Mouse (Mus musculus): ENCODE results near the gene Slc18b1. TPM values are rescaled to one million over a fixed set of nuclear protein-coding genes. Genes with fewer than 3 reads are reported as not detected.

Gene Slc18b1
- polyA plus RNA-seq, 1 experiment from 2014 or later: 13.8 TPM

Other genes with a start within 250 kb of the Slc18b1 start
- gene Rps12, start 9.7 kb upstream of the Slc18b1 start, polyA plus RNA-seq (2016; fragmentation: Nextera tagmentation; extraction: Ambion mirVana): 146 and 189 TPM in 2 replicates
- not detected in 2 replicates for gene Vnn3, start 54.5 kb downstream of the Slc18b1 start, polyA plus RNA-seq (2016; fragmentation: Nextera tagmentation; extraction: Ambion mirVana)
- 0.43 and 0.68 TPM in 2 replicates for gene Vnn1, start 97.7 kb downstream of the Slc18b1 start, polyA plus RNA-seq (2016; fragmentation: Nextera tagmentation; extraction: Ambion mirVana)
- not detected in 2 replicates for gene Taar1, start 123.4 kb downstream of the Slc18b1 start, polyA plus RNA-seq (2016; fragmentation: Nextera tagmentation; extraction: Ambion mirVana)
- not detected in 2 replicates for gene Taar2, start 141.6 kb downstream of the Slc18b1 start, polyA plus RNA-seq (2016; fragmentation: Nextera tagmentation; extraction: Ambion mirVana)
- gene Taar3, start 152.6 kb downstream of the Slc18b1 start, polyA plus RNA-seq (2016; fragmentation: Nextera tagmentation; extraction: Ambion mirVana): not detected in 2 replicates
- gene Taar4, start 163.5 kb downstream of the Slc18b1 start, polyA plus RNA-seq (2016; fragmentation: Nextera tagmentation; extraction: Ambion mirVana): not detected in 2 replicates
- not detected in 2 replicates for gene Taar5, start 173.7 kb downstream of the Slc18b1 start, polyA plus RNA-seq (2016; fragmentation: Nextera tagmentation; extraction: Ambion mirVana)
- not detected in 2 replicates for gene Taar6, start 188.7 kb downstream of the Slc18b1 start, polyA plus RNA-seq (2016; fragmentation: Nextera tagmentation; extraction: Ambion mirVana)
- gene Taar7a, start 196.5 kb downstream of the Slc18b1 start, polyA plus RNA-seq (2016; fragmentation: Nextera tagmentation; extraction: Ambion mirVana): not detected in 2 replicates
- not detected in 2 replicates for gene Taar7b, start 203.0 kb downstream of the Slc18b1 start, polyA plus RNA-seq (2016; fragmentation: Nextera tagmentation; extraction: Ambion mirVana)
- not detected in 2 replicates for gene Taar7d, start 230.2 kb downstream of the Slc18b1 start, polyA plus RNA-seq (2016; fragmentation: Nextera tagmentation; extraction: Ambion mirVana)
- not detected in 2 replicates for gene Taar7e, start 240.6 kb downstream of the Slc18b1 start, polyA plus RNA-seq (2016; fragmentation: Nextera tagmentation; extraction: Ambion mirVana)

Data from limb, embryonic 10.5 days (tissue).